Mouse (Mus musculus) lung, adult 18-20 months (tissue): ENCODE data around the gene Nr2f2.

Source experiments
- DNase-seq, 2 experiments: peaks; one replicate each; pipeline ENCODE4 v3.0.0; 2022; ENCODE audit warnings: mixed read lengths in 2 of 2

The Nr2f2 gene

GRCm38 (mm10) chr7:70364798-70365197 lies 1.7 kb downstream of the Nr2f2 start:
- DNase-seq: no peak

GRCm38 (mm10) chr7:70363351-70363750 lies 3.2 kb downstream of the Nr2f2 start:
- no peak for DNase-seq

- no peak for DNase-seq
These were observed 3.9 kb downstream of the Nr2f2 start for GRCm38 (mm10) chr7:70362526-70363170.

GRCm38 (mm10) chr7:70361383-70362364 lies 4.9 kb downstream of the Nr2f2 start:
- peak; percentile 92 to 94 for DNase-seq

- DNase-seq: no peak
These were observed 5.7 kb downstream of the Nr2f2 start for GRCm38 (mm10) chr7:70360611-70361382.

- DNase-seq: no peak
These were observed 6.5 kb downstream of the Nr2f2 start for GRCm38 (mm10) chr7:70359791-70360581.

DNA sequence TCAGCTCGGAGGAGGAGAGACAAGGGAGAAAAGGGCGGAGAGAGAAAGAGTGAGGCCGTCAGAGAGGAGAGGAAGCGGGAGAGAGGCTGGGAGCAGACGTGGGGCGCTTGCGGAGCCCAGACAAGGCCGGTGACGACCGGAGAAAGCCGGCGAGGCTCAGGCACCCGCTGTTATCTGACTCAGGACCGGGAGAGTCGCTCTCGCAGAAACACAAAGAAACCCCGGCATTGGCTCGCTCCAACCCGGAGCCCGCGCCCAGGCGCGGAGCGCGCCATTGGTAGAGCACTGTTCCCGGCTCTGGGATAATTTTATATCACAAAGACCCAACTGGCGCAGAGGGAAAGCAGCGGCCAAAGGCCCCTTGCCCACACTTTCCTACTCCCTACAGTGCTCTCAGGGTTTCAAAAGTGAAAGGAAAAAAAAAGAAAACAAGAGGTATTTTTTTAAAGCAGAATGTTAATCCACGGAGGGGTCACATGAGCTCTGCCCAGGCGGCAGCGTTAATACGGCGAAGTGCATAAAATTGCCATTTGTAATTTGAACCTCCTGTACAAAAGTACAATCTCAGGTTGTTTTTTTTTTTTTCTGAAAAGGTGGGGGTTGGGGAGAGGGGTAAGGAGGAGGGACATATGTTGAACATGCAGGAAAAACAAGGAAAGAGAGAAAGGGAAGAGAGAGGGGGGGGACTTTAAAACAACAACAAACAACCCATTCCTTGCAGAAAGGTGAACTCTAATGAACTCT lies 7.5 kb downstream of the Nr2f2 start:
- DNase-seq: no peak

DNA sequence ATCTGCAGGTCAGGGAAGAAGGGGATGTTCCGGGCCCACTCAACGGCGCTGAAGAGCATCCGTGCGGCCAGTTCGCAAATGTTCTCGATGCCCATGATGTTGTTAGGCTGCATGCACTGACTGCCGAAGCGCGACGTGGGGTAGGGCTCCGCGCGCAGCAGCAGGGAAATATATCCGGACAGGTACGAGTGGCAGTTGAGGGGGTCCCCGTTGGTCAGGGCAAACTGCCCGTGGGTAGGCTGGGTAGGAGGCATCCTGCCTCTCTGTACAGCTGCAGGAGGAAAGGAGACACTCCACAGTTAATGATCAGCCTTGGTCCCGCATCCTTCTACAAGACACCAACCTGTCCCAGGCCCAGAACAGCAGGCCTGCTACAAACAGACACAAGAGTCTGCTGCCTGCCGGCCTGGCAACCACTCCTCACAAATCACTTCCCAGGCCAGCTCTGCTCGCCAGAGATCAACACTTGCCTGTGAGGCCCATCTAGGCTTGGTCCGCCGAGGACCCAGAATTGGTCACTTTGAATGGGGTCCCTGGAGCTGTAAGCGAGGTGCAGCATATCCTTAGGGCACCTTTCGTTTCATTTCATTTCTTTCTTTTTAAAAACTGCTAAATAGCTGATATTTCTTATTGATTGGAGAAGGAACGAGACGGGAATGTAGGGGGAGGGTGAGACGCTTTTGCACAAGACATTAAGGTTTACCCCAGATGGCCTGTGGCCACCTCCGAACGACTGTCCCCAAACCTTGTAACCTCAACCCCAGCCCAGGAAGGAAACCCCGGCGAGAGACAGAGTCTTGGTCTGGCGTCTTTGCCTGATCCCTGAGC lies 8.3 kb downstream of the Nr2f2 start:
- no peak for DNase-seq

- DNase-seq: no peak
These were observed 9.0 kb downstream of the Nr2f2 start for GRCm38 (mm10) chr7:70357516-70358019.

- DNase-seq: no peak
These were observed 9.6 kb downstream of the Nr2f2 start for GRCm38 (mm10) chr7:70356691-70357515.

- DNase-seq: no peak
These were observed 10.6 kb downstream of the Nr2f2 start for GRCm38 (mm10) chr7:70355691-70356568.

GRCm38 (mm10) chr7:70355357-70355620 lies 11.2 kb downstream of the Nr2f2 start:
- no peak for DNase-seq

DNA sequence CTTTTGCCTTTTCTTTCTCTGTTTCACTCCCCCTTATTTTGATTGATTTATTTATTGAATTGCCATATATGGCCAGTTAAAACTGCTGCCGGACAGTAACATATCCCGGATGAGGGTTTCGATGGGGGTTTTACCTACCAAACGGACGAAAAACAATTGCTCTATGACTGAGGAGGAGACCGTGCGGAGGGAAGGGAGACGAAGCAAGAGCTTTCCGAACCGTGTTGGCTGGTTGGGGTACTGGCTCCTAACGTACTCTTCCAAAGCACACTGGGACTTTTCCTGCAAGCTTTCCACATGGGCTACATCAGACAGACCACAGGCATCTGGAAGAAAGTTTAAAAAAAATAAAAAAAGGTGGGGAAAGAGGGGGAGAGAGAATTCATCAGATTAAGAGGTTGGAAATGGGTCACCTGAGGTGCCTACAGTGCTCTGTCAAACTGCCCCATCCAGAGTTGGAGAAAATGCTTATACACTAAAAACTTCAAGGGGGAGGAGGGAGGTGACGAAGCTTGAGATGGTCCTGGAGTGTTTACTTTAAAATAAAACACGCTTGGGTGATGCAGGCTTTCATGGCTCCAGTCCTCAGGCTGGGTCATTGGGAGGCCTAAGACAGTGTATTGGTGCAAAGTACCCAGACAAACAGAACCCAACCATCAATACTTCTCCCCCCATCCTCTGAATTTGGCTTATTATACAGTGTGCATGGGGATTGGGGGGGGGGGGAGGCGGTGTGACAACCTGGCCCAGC lies 11.8 kb downstream of the Nr2f2 start:
- peak in 1 of 2 experiments; percentile 30 for DNase-seq

GRCm38 (mm10) chr7:70353151-70353550 lies 13.4 kb downstream of the Nr2f2 start:
- no peak for DNase-seq

DNA sequence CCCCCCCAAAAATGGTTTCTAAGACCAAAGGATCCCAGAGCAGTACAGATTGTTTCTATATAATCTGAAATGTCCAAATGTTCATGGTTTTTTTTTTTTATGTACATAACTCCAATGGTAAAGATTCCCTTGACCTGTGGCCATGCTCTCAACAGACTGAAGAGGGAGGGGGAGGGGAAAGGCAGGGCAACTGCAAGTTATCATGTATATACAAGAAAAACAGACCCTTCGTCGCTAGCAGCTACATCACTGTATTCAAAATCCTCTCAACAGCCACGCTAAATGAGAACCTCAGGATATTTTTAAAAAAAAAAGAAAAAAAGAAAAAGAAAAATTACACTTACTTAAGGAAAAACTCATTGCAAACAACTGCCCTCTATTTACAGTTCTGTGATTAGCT lies 13.9 kb downstream of the Nr2f2 start:
- DNase-seq: no peak

- no peak for DNase-seq
These were observed 14.5 kb downstream of the Nr2f2 start for GRCm38 (mm10) chr7:70351981-70352560.

GRCm38 (mm10) chr7:70350781-70351551 lies 15.6 kb downstream of the Nr2f2 start:
- DNase-seq: peak in 1 of 2 experiments; percentile 60
